In genomic region chr7:37845201-37845600, GRCm38 (mm10) we compare ENCODE assay signal across 21 mouse cellular contexts.
DNase-seq lines count a peak whose midpoint lies in the region; ATAC-seq and TF ChIP-seq lines count a peak whose summit lies in the region.
"Had no signal": no experiment of that assay in that cellular context is flagged by ENCODE, and none has a peak within 500 bp of the region (broad histone marks: within the 10 kb centered on the region; RNA-seq: fewer than 3 reads in every experiment).

No protein-coding gene starts in this region.

- no peaks in the 10 kb centered on the region for H3K36me3 ChIP-seq in intestine, embryonic 14.5 days (ENCODE audit: control insufficient read depth, insufficient read depth, low read length)
- H3K36me3 ChIP-seq in intestine, postnatal 0 days (ENCODE audit: control insufficient read depth, insufficient read depth) = no peaks in the 10 kb centered on the region
- no peaks in the 10 kb centered on the region for H3K36me3 ChIP-seq in stomach, embryonic 15.5 days
- H3K36me3 ChIP-seq: embryonic facial prominence, embryonic 13.5 days; forebrain, embryonic 12.5 days; heart, embryonic 10.5 days; hindbrain, embryonic 12.5 days had no signal

- H3K9ac ChIP-seq in intestine, embryonic 14.5 days (ENCODE audit: low read length) = no peak overlapping the region
- H3K9ac ChIP-seq in intestine, postnatal 0 days (ENCODE audit: low read depth, low read length) = no peak overlapping the region
- no peak overlapping the region for H3K9ac ChIP-seq in stomach, embryonic 15.5 days
- H3K9ac ChIP-seq: embryonic facial prominence, embryonic 13.5 days; forebrain, embryonic 12.5 days; hindbrain, embryonic 12.5 days had no signal

- H3K27me3 ChIP-seq in intestine, embryonic 14.5 days (replicated peaks; ENCODE audit: control insufficient read depth, insufficient read depth, low read length) = no peaks in the 10 kb centered on the region
- H3K27me3 ChIP-seq in intestine, postnatal 0 days (replicated peaks; ENCODE audit: control insufficient read depth, insufficient read depth, low read length) = no peaks in the 10 kb centered on the region
- no peaks in the 10 kb centered on the region for H3K27me3 ChIP-seq in stomach, embryonic 15.5 days (replicated peaks)
- H3K27me3 ChIP-seq: hindbrain, embryonic 12.5 days had no signal

- H3K4me3 ChIP-seq in intestine, embryonic 14.5 days (ENCODE audit: low read depth, low read length) = no peak overlapping the region
- H3K4me3 ChIP-seq in intestine, postnatal 0 days (ENCODE audit: low read depth, low read length) = no peak overlapping the region
- no peak overlapping the region for H3K4me3 ChIP-seq in stomach, embryonic 15.5 days (replicated peaks)
- H3K4me3 ChIP-seq: embryonic facial prominence, embryonic 13.5 days; forebrain, embryonic 12.5 days; heart, embryonic 10.5 days; hindbrain, embryonic 12.5 days had no signal

- DNase-seq in intestine, embryonic 14.5 days (ENCODE audit: low spot score) = no peak
- DNase-seq in kidney, postnatal 10 days = peak; percentile 50
- DNase-seq in kidney, postnatal 36 days = no peak
- peak; percentile 5 to 43 for DNase-seq in lung, postnatal 4 days
- DNase-seq in lung, postnatal 36 days = no peak
- DNase-seq: adrenal gland, postnatal 10 days; cerebellum, adult 18-20 months; cerebellum, adult 9-11 months; cerebellum, postnatal 36 days; gastrocnemius, postnatal 10 days; heart, adult 18-20 months; heart, postnatal 10 days; heart, postnatal 4 days had no signal

- no peak for ATAC-seq in intestine, embryonic 14.5 days (replicated peaks; ENCODE audit: low FRiP score, low TSS enrichment, low read depth)
- ATAC-seq in intestine, postnatal 0 days = no peak
- peak; percentile 71; the same call in 1 of the 2 replicates for ATAC-seq in stomach, embryonic 15.5 days (ENCODE audit: insufficient read depth, low FRiP score, low read depth)
- ATAC-seq in CD4-positive, CD25-positive, alpha-beta regulatory T cell, adult 4 months = no peak
- ATAC-seq: forebrain, embryonic 16.5 days had no signal

- H3K27ac ChIP-seq in intestine, embryonic 14.5 days (ENCODE audit: low read depth) = 0 out of 2 replicates have a peak overlapping the region, but pooled peaks have one; percentile 34
- H3K27ac ChIP-seq in intestine, postnatal 0 days (ENCODE audit: low read depth, low read length) = no peak overlapping the region
- 0 out of 2 replicates have a peak overlapping the region, but pooled peaks have one; percentile 22 for H3K27ac ChIP-seq in stomach, embryonic 15.5 days
- H3K27ac ChIP-seq: embryonic facial prominence, embryonic 13.5 days; forebrain, embryonic 12.5 days; heart, embryonic 10.5 days; hindbrain, embryonic 12.5 days had no signal

- TF ChIP-seq CTCF in intestine, postnatal 0 days (IDR thresholded peaks at IDR 0.05; ENCODE audit: low read depth) = no peak

- H3K4me1 ChIP-seq in intestine, embryonic 14.5 days (replicated peaks; ENCODE audit: control insufficient read depth, insufficient read depth, low read length) = 0 out of 2 replicates have a peak, but pooled peaks cover 9% of the 10 kb centered on the region
- H3K4me1 ChIP-seq in intestine, postnatal 0 days (replicated peaks; ENCODE audit: control insufficient read depth, insufficient read depth, low read length) = 0 out of 2 replicates have a peak, but pooled peaks cover 5% of the 10 kb centered on the region
- 0 out of 2 replicates have a peak, but pooled peaks cover 11% of the 10 kb centered on the region for H3K4me1 ChIP-seq in stomach, embryonic 15.5 days

- H3K4me2 ChIP-seq in intestine, embryonic 14.5 days (ENCODE audit: low read length) = no peak overlapping the region
- H3K4me2 ChIP-seq in intestine, postnatal 0 days (replicated peaks; ENCODE audit: low read depth) = no peak overlapping the region
- no peak overlapping the region for H3K4me2 ChIP-seq in stomach, embryonic 15.5 days
- H3K4me2 ChIP-seq: embryonic facial prominence, embryonic 13.5 days; forebrain, embryonic 12.5 days; hindbrain, embryonic 12.5 days had no signal

- 36% methylated on average over 1 of the region's 1 CpGs for WGBS in intestine, embryonic 14.5 days
- 72% methylated on average over 1 of the region's 1 CpGs for WGBS in intestine, postnatal 0 days
- 56% methylated on average over 1 of the region's 1 CpGs for WGBS in stomach, embryonic 15.5 days

- no peaks in the 10 kb centered on the region for H3K9me3 ChIP-seq in intestine, embryonic 14.5 days (ENCODE audit: control insufficient read depth, low read length)
- H3K9me3 ChIP-seq in intestine, postnatal 0 days (ENCODE audit: control insufficient read depth) = no peaks in the 10 kb centered on the region
- H3K9me3 ChIP-seq in stomach, embryonic 15.5 days = no peaks in the 10 kb centered on the region
- H3K9me3 ChIP-seq: embryonic facial prominence, embryonic 13.5 days; forebrain, embryonic 12.5 days; heart, embryonic 10.5 days; hindbrain, embryonic 12.5 days had no signal

Comparison
In these comparisons a context has a peak if more than half of its experiments do, and no peak if none do; other contexts are left out.
1. DNase-seq: peak in kidney, postnatal 10 days (single experiment) and lung, postnatal 4 days (2 of 2); none in intestine, embryonic 14.5 days (single experiment), kidney, postnatal 36 days (0 of 2) and lung, postnatal 36 days (single experiment).